Mouse (Mus musculus): ENCODE results near the gene Sgk1. TPM values are rescaled to one million over a fixed set of nuclear protein-coding genes. Genes with fewer than 3 reads are reported as not detected.
"Not testable (repeated sequence)": the region's sequence is repeated elsewhere in the genome, so short reads cannot be mapped to it uniquely, and the experiment has no call there.

Gene Sgk1
- polyA plus RNA-seq, 1 experiment from 2014 or later: 40.0 TPM

DNA sequence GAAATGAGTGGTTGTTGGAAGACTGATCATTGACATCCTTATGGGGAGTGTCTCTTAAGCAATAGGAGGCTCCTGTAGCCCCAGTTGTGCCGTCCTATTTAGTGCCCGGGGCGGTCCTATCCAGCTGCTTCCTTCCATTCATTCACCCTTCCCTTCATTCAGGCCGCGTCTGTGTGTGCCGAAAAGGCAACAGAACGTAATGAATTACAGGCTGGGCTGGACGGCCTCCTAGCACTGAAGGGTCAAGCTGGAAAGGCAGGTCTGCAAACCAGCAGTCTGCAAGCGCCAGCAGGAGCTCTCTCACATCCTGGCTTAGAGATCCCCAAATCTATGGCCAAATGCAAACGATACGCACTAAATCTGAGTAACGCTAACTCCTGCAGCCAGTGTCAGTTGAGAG is 1.6 kb downstream of the Sgk1 start:
- Histone ChIP-seq H3K4me1 (replicated peaks) (peaks cover 24% of the 10 kb centered on the region), H3K9me3 (no peaks in the 10 kb centered on the region), H3K9ac (peak overlapping the region; percentile 75), H3K36me3 (no peaks in the 10 kb centered on the region), H3K27ac (peak overlapping the region; percentile 93), H3K4me2 (peak overlapping the region; percentile 69), H3K27me3 (no peaks in the 10 kb centered on the region), H3K4me3 (peak overlapping the region; percentile 54)
- 2% methylated on average over 12 of the region's 12 CpGs for WGBS
- peak; percentile 57 for ATAC-seq (ENCODE audit: low FRiP score)

DNA sequence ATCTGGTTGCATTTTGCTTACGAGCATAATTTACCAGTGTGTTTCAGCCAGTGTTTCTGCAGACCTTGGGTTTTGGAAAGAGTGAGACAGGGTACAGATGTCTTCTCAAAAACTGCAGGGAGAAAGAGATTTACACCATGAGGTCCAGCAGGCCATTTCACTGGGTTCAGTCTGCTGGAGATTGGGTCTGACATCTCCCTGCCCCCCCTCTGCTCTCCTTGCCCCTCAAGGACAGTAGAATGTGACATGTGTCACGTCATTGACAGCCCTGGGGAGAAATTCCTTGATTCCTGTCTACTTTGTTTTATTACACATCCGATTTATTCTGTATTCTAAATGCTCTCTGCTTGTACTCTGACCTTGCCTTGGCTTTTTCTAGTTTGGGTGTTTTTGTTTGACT is 2.5 kb downstream of the Sgk1 start:
- ATAC-seq (ENCODE audit: low FRiP score): no peak
- H3K4me1 ChIP-seq (replicated peaks): peaks cover 24% of the 10 kb centered on the region
- H3K27me3 ChIP-seq: no peaks in the 10 kb centered on the region
- H3K36me3 ChIP-seq: no peaks in the 10 kb centered on the region
- peak overlapping the region; percentile 47; the same call in 1 of the 2 replicates for H3K9ac ChIP-seq
- 38% methylated on average over 3 of the region's 3 CpGs for WGBS
- no peaks in the 10 kb centered on the region for H3K9me3 ChIP-seq
- no peak overlapping the region for H3K27ac ChIP-seq
- H3K4me3 ChIP-seq: peak overlapping the region; percentile 54
- H3K4me2 ChIP-seq: peak overlapping the region; percentile 69

DNA sequence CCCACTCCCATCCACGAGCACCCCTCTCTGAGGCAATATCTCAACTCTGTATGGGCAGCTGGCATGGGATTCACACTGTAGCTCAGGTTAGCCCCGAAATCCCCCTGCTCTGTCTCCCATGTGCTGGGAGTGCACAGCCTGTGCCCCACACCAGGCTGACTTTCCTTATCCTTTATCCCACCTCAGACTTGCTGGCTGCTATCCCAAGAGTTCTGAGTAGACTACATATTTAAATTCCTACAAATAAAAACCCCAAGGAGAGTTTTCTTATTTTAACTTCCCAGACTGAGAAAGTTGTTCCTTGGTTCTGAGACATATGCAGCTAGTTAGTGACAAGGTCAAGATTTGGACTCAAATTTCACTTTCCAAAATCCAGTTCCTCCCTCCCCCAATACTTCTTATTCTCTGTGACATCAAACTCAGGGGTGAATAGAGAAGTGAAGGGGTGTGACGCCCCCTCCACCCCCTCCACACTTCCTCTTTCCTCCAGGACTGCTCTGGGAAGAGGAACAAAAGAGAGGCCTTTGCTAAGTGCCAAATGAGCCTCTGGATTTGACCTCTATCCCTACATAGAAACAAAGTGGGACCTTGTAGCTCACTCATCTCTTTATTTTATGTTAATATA is 7.3 kb downstream of the Sgk1 start:
- ATAC-seq (ENCODE audit: low FRiP score): no peak
- H3K36me3 ChIP-seq: peaks cover under 1% of the 10 kb centered on the region; the same call in 1 of the 2 replicates
- no peaks in the 10 kb centered on the region for H3K9me3 ChIP-seq
- WGBS: 72% methylated on average over 3 of the region's 3 CpGs
- no peak overlapping the region for H3K4me2 ChIP-seq
- H3K27me3 ChIP-seq: no peaks in the 10 kb centered on the region
- H3K9ac ChIP-seq: no peak overlapping the region
- no peak overlapping the region for H3K27ac ChIP-seq
- peaks cover 18% of the 10 kb centered on the region for H3K4me1 ChIP-seq (replicated peaks)
- no peak overlapping the region for H3K4me3 ChIP-seq

DNA sequence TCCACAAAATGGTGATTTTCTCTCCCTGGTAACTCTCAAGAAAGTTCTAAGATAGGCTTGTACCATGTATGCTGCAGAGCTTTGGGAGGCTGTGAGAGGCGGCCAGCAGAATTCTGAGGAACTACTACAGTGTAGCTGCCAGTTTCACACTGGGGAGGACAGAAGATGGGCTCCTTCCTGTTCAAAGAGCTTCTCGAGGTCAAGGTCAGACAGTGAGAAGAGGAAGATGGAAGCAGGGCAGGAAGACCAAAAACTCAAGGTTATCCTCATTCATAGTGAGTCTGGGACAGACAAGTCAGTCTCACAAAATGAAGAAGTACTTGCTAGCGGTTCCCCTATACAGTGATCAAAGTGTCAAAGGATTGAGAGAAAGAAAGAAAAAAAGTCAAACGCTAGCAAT is 8.3 kb downstream of the Sgk1 start:
- 87% methylated on average over 4 of the region's 4 CpGs for WGBS
- Histone ChIP-seq H3K36me3 (peaks cover 5% of the 10 kb centered on the region), H3K4me3 (no peak overlapping the region), H3K9me3 (0 out of 2 replicates have a peak, but pooled peaks cover 6% of the 10 kb centered on the region), H3K9ac (no peak overlapping the region), H3K27me3 (no peaks in the 10 kb centered on the region), H3K27ac (no peak overlapping the region), H3K4me2 (no peak overlapping the region), H3K4me1 (replicated peaks) (peaks cover 10% of the 10 kb centered on the region)
- ATAC-seq (ENCODE audit: low FRiP score): no peak

DNA sequence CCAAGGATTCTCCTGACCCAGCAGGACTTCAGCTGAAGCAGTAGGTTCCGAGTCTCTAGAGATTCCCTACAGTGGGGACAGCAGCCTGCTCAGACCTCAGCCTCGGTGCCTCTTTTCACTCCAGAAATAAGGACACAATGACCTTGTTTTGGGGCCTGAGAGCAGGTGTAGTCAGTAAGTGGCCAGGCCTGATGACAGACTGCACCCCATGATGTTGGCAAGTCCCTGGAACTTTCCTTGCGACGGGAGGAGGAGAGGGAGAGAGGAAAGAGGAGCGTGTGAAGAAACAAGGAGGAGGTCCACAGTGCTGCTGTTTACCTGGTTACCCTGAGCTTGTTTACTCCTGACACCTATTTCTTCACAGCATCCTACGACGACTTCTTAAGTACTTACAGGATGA is 9.5 kb downstream of the Sgk1 start:
- Histone ChIP-seq H3K27me3 (no peaks in the 10 kb centered on the region), H3K9ac (no peak overlapping the region), H3K4me1 (replicated peaks) (0 out of 2 replicates have a peak, but pooled peaks cover 3% of the 10 kb centered on the region), H3K36me3 (peaks cover 5% of the 10 kb centered on the region), H3K9me3 (0 out of 2 replicates have a peak, but pooled peaks cover 6% of the 10 kb centered on the region), H3K4me3 (no peak overlapping the region), H3K27ac (no peak overlapping the region), H3K4me2 (no peak overlapping the region)
- no peak for ATAC-seq (ENCODE audit: low FRiP score)
- WGBS: 64% methylated on average over 7 of the region's 7 CpGs

DNA sequence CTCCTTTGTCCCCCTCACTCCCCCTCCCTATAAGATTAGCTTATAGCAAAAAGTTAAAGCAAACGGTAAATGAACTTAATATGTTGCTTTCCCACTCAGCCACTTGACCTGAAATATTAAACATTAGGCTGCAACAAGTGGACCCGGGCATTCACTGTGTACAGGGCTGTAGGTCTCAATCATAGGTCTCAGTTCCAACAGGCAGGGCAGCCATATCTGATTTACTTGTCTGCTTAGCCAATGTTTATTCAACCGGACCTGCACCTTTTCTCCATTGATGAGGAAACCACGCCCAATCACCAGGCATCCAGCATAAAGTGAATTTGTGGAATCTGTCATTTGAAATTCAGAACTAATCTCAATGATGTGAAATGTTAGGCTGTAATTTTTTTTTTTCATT is 10.1 kb downstream of the Sgk1 start:
- 0 out of 2 replicates have a peak, but pooled peaks cover 6% of the 10 kb centered on the region for H3K9me3 ChIP-seq
- H3K27me3 ChIP-seq: no peaks in the 10 kb centered on the region
- ATAC-seq (ENCODE audit: low FRiP score): no peak
- no peak overlapping the region for H3K4me2 ChIP-seq
- no peak overlapping the region for H3K27ac ChIP-seq
- 90% methylated on average over 4 of the region's 4 CpGs for WGBS
- H3K4me3 ChIP-seq: no peak overlapping the region
- H3K4me1 ChIP-seq (replicated peaks): 0 out of 2 replicates have a peak, but pooled peaks cover 3% of the 10 kb centered on the region
- H3K9ac ChIP-seq: no peak overlapping the region
- H3K36me3 ChIP-seq: peaks cover 5% of the 10 kb centered on the region

DNA sequence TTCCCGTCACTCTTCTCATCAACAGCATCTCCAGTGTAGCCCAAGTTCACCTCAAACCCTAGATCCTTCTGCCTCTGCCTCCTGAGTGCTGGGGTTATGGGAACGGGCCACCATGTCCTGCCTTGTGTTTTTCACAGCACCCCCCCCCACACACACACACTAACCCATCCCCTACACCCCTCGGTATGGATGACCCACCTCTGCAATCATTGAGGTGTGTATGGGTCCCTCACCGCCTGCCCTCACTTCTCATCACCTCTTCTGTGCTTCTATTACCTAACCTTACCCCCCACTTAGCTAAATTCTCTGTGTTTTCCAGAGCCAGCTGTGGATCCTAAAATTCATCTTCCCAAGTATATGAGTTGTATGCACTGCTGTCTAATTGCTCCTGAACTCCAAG is 16.4 kb downstream of the Sgk1 start:
- Histone ChIP-seq H3K36me3 (peaks cover 21% of the 10 kb centered on the region), H3K9ac (no peak overlapping the region), H3K27me3 (no peaks in the 10 kb centered on the region), H3K4me2 (no peak overlapping the region), H3K27ac (no peak overlapping the region), H3K4me3 (no peak overlapping the region), H3K9me3 (0 out of 2 replicates have a peak, but pooled peaks cover 6% of the 10 kb centered on the region), H3K4me1 (replicated peaks) (no peaks in the 10 kb centered on the region)
- ATAC-seq (ENCODE audit: low FRiP score): no peak
- 98% methylated on average over 4 of the region's 4 CpGs for WGBS

DNA sequence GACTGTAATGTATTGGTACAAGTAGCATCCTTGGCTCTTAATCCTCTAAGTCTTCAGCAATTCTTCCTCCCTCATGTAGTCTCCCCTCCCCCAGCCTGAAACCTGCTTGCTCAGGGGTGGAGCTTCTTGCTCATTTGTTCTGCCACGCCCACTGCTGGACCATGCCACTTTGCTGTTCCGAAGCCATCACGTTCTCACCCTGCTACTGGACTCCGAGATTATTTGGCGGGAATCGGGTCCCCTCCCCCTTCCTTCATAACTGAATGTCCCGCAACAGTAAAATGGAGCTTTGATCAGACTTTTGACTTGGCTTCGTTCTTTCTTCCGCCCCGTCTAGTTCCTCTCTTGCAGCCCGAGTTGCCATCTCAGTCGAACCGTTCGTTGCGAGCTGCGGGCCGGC is 16.9 kb downstream of the Sgk1 start:
- H3K4me3 ChIP-seq; H3K9ac ChIP-seq; H3K27ac ChIP-seq; ATAC-seq (ENCODE audit: low FRiP score); H3K27me3 ChIP-seq; H3K4me1 ChIP-seq (replicated peaks); H3K4me2 ChIP-seq; H3K9me3 ChIP-seq: not testable (repeated sequence)
- peaks cover 21% of the 10 kb centered on the region for H3K36me3 ChIP-seq
- 95% methylated on average over 17 of the region's 17 CpGs for WGBS

DNA sequence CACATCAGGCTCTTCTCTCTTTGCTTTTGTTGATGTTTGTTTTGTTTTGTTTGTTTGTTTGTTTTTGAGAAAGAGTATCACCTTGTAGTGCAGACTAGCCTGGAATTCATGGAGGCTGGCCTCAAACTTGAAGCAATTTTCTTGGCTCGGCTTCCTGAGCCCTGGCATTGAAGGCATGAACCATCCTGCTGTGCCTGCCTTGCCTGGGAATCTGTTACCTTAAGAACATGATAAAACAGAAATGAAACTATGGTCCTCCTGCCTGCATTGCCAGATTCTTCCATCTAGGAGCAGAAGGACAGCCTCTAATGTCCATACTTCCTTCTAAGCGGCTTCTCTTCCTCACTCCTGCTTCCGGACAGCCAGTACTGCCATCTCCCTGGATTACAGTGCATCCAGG is 17.4 kb downstream of the Sgk1 start:
- Histone ChIP-seq H3K27me3 (no peaks in the 10 kb centered on the region), H3K4me3 (no peak overlapping the region), H3K27ac (no peak overlapping the region), H3K9me3 (0 out of 2 replicates have a peak, but pooled peaks cover 5% of the 10 kb centered on the region), H3K9ac (no peak overlapping the region), H3K36me3 (peaks cover 19% of the 10 kb centered on the region), H3K4me2 (no peak overlapping the region), H3K4me1 (replicated peaks) (no peaks in the 10 kb centered on the region)
- no peak for ATAC-seq (ENCODE audit: low FRiP score)
- 93% methylated on average over 3 of the region's 3 CpGs for WGBS

DNA sequence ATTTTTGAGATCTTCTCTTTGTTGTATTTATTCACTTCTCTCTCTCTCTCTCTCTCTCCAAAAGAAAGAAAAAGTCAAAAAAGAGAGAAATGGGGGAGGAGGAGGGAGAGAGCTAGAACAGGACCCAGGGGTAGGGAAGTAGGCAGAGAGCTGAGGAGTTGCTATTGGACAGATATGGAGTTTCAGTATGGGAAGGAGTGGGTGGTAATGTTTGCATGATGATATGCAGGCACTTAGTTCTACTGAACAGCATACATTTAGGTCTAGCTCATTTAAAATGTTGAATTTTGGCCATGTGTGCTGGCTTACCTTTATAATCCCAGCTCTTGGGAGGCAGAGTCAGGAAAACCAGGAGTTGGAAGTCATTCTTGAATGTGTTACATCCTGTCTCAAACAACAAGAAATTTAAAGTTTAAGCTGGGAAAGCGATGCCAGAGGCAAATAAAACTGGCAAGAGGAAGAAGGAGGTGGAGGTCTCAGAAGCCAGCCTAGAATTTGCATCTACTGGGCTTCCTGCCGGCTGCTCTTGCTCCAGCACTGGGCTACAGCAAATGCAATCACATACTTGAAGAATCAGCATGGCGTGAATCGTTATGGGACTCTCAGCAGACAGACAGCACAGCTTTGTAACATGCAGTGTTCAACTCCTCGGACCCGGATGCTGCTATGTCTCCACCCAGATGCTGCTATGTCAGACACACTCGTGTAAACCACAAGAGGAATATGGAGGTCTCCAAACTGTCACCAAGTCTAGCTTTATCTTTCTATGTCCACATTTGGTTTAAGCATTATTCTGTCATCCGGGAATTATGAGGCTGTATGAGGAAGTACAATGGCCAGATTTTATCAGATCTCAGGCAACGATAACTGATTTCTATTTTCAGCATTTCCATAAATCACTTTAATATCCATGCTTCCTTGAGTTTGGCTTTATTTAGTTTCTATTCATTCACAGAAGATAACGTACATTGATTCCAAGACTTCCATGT is 20.5 kb downstream of the Sgk1 start:
- Histone ChIP-seq H3K36me3 (peaks cover 16% of the 10 kb centered on the region), H3K27ac (no peak overlapping the region), H3K27me3 (no peaks in the 10 kb centered on the region), H3K9me3 (no peaks in the 10 kb centered on the region), H3K4me2 (no peak overlapping the region), H3K9ac (no peak overlapping the region), H3K4me3 (no peak overlapping the region), H3K4me1 (replicated peaks) (no peaks in the 10 kb centered on the region)
- WGBS: 91% methylated on average over 10 of the region's 10 CpGs
- ATAC-seq (ENCODE audit: low FRiP score): no peak

DNA sequence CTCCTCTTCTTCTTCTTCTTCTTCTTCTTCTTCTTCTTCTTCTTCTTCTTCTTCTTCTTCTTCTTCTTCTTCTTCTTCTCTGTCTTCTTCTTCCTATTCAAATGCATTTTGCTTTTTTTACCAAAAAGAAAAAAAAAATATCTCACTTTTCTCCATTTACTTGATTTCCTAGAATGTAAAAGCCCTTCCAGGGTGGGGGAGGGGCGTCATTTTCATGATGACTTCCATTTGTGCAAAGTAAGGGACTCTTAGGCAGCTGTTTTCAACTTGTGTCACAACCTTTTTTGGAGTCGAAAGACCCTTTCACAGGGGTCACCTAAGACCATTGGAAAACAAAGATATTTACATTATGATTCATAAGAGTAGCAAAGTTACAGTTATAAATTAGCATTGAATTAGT is 22.2 kb downstream of the Sgk1 start:
- H3K27ac ChIP-seq: no peak overlapping the region

DNA sequence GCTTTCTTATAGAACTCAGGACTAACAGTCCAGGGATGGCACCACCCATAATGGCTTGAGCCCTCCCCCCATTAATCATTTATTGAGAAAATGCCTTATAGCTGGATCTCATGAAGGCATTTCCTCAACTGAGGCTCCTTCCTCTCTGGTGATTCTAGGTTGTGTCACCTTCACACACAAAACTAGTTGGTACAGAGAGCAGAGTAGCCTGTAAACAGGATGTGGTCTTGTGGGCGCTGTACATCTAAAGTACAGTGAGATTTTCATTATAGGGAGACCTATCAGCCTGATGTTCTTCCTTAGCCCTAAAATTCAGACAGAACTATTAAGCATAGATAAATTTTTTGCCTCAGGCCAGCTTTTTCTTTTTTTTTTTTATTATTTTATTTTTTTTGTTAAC is 23.6 kb downstream of the Sgk1 start:
- no peak overlapping the region for H3K4me3 ChIP-seq
- H3K27me3 ChIP-seq: no peaks in the 10 kb centered on the region
- H3K36me3 ChIP-seq: no peaks in the 10 kb centered on the region; the same call in 1 of the 2 replicates
- ATAC-seq (ENCODE audit: low FRiP score): no peak
- H3K27ac ChIP-seq: no peak overlapping the region
- no peak overlapping the region for H3K9ac ChIP-seq
- WGBS: 87% methylated on average over 1 of the region's 1 CpGs
- H3K4me1 ChIP-seq (replicated peaks): no peaks in the 10 kb centered on the region
- no peaks in the 10 kb centered on the region for H3K9me3 ChIP-seq
- H3K4me2 ChIP-seq: no peak overlapping the region

More for the DNA sequence above, 22.2 kb downstream of the Sgk1 start:
- no peak for ATAC-seq (ENCODE audit: low FRiP score)
- Histone ChIP-seq H3K9me3 (no peaks in the 10 kb centered on the region), H3K9ac (no peak overlapping the region), H3K4me1 (replicated peaks) (no peaks in the 10 kb centered on the region), H3K4me2 (no peak overlapping the region), H3K27me3 (no peaks in the 10 kb centered on the region), H3K36me3 (peaks cover 8% of the 10 kb centered on the region), H3K4me3 (no peak overlapping the region)
- 80% methylated on average over 2 of the region's 2 CpGs for WGBS

All from hindbrain, embryonic 13.5 days (tissue).